Mouse (Mus musculus) layer of hippocampus, postnatal 10 days (tissue): ENCODE data around the gene Tent5a. TPM values are rescaled to one million over a fixed set of nuclear protein-coding genes. Genes with fewer than 3 reads are reported as not detected.

Experiments
- DNase-seq, 2 experiments: peaks; one replicate each; pipeline ENCODE4 v3.0.0; 2021; ENCODE audit warnings: low spot score in 2 of 2
- total RNA-seq, 2 experiments: library from RNA; stranded (reverse); gene quantifications; 2 replicates each; pipeline ENCODE4 v1.2.3; 2021

The Tent5a gene
- total RNA-seq, 2 experiments from 2014 or later: 2.7 TPM

- DNase-seq: no peak
Observed at GRCm38 (mm10) chr9:85316122-85316521, 11.0 kb downstream of the Tent5a start.

DNA sequence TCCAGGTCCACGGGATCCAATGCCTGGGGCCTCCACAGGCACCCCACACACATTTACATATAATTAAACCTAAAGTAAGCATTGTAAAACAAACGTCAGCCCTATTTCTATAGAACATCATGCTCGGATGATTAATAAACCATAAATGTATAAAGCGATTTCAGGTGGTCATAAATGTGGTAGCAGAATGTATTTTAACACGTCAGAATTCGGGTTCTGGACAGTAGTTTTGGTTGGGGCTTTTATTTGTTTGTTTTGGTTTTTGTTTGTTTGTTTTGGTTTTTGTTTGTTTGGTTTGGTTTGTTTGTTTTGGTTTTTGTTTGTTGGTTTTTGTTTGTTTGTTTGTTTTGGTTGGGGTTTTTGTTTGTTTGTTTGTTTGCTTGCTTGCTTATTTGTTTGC, 14.7 kb downstream of the Tent5a start, which contains the start of gene Gm11114:
Gene Gm11114 (plus strand): TSS at position 301 of the 400 bp plus-strand sequence.
- DNase-seq: no peak

GRCm38 (mm10) chr9:85303378-85303777, 23.8 kb downstream of the Tent5a start:
- no peak for DNase-seq

DNA sequence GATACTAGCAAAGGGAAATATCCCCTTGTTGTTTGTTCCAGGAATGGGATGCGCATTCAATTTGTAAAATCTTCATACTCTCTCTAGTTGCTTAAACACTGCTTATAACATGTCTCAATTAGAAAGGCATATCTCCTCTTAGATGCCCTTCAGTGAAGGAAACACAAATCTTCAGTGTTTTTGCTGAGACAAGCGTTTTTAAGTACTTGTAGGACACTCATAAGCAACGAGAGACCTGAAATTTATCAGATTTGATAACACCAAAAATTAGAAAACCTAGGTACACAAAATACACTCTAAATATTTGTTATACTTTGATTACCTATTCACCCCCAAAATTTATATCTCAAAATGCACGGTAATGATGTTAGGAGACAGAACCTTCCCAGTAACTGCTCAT, 24.3 kb downstream of the Tent5a start:
- DNase-seq: no peak

GRCm38 (mm10) chr9:85274114-85274513, 53.0 kb downstream of the Tent5a start:
- DNase-seq: no peak

Other genes with a start within 250 kb of the Tent5a start
- gene Gm11114, start 14.6 kb downstream of the Tent5a start, total RNA-seq: not detected